Mouse (Mus musculus) urinary bladder, postnatal 14 days (tissue): Measurements from ENCODE around the gene Gm10260.

Experiments
- DNase-seq: peaks from one replicate; pipeline ENCODE4 v3.0.0; 2021; ENCODE audit warnings: low spot score

Gm10260 gene

DNA sequence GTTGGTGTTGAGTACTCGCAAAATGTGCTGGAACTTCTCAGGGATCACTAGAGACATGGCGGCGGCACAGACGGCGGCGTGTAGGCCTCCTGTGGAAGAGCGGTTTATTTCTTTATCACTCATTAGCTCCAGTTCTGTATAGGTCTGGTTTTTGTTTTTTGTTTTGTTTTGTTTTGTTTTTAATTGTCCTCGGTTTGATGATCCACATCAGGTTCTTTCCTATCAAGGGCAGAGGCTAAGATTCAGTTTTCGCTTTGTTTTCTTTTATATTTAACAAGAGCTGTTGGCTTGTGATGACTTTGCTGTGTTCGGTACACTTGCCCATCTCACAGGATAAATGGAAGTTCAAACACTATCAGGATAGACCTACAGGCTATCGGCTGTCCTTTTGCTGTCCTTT is at the start of gene Gm10260:
Gene Gm10260 (minus strand): TSS at position 101 of the 400 bp plus-strand sequence.
- DNase-seq = no peak

GRCm38 (mm10) chr13:97809828-97810227 is 49.4 kb upstream of the Gm10260 start:
- no peak for DNase-seq

- no peak for DNase-seq
Measured at GRCm38 (mm10) chr13:97805907-97806306, 45.5 kb upstream of the Gm10260 start.

DNA sequence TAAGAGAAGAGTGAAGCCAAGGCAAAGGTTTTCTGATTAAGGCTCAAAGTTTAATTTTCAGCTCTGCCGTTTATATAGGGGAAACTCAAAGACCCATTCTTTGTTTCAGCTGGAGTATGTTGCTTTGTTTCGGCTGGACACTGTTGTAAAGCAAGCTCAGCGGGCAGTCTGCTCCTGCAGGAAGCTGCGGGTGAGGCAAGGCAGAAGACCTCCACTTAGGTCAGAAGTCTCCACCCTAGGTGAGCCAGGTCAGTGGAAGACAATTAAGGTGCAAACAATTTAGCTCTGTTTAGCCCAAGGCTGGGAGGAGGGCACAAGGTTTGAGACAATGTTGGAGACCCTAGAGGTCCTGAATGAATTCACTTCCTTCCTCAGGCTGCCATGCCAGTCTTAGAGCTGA is 42.0 kb upstream of the Gm10260 start:
- DNase-seq = no peak

- DNase-seq = no peak
Measured at GRCm38 (mm10) chr13:97797462-97797861, 37.0 kb upstream of the Gm10260 start.

GRCm38 (mm10) chr13:97794780-97795179 is 34.3 kb upstream of the Gm10260 start:
- DNase-seq = no peak

GRCm38 (mm10) chr13:97793932-97794331 is 33.5 kb upstream of the Gm10260 start:
- no peak for DNase-seq

DNA sequence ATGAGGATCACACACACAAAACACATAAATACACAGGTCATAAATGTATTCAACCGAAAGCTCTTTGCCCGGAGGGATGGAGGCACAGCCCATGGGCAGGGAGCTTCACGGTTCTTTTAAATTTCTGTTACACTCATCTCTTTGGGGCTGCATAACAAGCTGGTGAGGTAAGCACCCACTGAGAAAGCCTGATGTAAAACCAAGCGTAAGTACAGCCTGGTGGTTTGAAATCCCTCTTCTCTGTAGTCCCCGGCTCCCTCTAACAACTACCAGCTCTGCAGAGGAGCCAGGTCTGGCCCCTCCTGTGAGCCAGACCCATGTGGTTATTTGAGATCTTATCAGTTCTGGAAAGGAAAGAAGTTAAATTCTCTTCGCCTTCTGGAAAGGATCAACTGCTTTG is 31.2 kb upstream of the Gm10260 start:
- DNase-seq = no peak

- no peak for DNase-seq
Measured at GRCm38 (mm10) chr13:97789782-97790450, 29.5 kb upstream of the Gm10260 start.

- no peak for DNase-seq
Measured at GRCm38 (mm10) chr13:97785167-97785835, 24.9 kb upstream of the Gm10260 start.

DNA sequence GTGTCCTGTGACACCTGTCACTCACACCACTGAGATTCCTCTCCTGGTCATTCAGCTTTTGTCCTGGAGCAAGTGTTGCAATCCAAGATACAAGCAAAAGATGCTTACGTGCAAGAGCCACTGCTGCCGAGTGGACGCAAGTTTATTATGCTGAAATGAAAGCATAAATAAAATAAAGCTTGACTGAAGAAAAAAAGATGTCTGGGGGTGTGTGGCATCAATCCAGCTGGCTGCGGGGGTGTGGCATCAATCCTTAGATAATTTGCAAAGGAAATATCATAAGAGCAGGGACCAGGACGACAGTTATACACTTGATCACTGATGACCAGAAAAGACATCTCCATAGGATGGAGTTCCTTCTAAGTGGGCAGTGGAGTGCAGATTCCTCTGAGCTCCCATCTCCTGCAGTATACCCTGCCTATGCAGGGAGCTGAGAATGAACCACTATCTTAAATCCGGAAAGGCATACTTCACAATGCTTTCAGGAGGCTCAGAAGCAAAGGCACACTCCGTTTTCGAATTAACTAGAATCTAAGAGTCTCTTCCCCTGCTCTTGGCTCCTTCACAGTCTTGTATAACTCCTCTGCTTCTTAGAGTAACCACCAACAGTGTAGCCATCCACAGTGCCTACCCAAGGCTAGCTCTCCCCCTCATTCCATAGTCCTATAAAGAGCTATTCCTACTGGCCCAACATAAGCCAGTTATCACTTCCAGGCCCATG is 23.2 kb upstream of the Gm10260 start:
- no peak for DNase-seq

GRCm38 (mm10) chr13:97782063-97782462 is 21.6 kb upstream of the Gm10260 start:
- no peak for DNase-seq

GRCm38 (mm10) chr13:97781637-97782036 is 21.2 kb upstream of the Gm10260 start:
- no peak for DNase-seq

DNA sequence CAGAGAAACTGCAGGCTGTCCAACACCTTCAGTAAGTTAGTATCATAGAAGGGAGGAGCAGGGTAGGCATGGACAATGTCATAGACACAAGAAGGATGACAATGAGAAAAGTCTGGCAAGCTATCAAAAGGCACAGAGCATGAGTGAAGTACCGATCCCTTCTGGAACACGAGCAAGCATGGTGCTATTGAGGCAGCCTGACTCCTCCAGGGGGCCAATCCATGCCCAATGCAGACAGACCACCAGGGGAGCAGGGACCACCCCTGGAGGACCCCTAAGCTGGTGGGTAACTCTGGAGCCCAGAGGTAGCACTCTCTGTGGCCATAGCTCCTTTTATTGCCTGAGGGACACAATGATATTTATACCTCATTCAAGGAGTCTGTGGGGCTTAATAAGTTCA is 20.1 kb upstream of the Gm10260 start:
- no peak for DNase-seq

GRCm38 (mm10) chr13:97779657-97780445 is 19.4 kb upstream of the Gm10260 start:
- no peak for DNase-seq

GRCm38 (mm10) chr13:97778698-97779194 is 18.3 kb upstream of the Gm10260 start:
- DNase-seq = no peak

- DNase-seq = no peak
Measured at GRCm38 (mm10) chr13:97777667-97778066, 17.2 kb upstream of the Gm10260 start.

DNA sequence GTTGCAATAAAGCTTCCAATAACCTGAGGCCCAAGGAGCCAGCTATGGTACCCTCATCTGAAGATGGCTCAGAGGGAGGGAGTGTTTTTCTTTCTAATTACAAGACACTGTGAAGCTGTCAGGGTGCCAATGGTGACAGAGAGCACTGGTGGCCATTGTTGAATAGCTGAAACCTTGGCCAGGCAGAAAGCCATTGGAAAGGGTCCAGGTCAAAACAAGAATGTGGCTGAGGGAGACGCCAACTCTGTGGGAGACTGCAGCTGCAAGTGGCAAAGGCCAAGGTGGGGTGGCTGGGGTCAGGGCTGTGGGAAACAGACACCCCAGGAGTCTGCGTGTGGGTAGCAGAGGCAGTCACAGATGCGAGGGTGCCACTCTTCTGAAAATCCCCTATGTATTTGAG is 16.3 kb upstream of the Gm10260 start:
- no peak for DNase-seq

DNA sequence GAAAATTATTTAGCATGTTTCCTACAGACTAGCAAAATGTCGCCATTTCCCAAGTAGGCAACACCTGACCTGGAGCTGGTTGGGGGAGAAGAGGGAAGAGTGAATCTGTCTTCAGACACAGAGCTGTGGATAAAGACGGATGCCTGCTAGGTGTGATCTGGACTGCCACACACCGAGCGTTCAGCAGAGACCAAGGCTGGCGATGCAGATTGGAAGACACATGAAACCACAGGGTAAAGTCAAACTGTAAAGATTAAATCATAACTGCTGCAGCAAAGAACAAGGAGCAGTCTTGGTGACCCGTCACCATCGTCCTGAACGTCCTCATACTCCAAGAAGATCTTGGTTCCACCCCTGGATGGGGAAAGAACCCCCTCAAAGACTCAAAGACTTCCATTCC is 15.5 kb upstream of the Gm10260 start:
- DNase-seq = no peak

DNA sequence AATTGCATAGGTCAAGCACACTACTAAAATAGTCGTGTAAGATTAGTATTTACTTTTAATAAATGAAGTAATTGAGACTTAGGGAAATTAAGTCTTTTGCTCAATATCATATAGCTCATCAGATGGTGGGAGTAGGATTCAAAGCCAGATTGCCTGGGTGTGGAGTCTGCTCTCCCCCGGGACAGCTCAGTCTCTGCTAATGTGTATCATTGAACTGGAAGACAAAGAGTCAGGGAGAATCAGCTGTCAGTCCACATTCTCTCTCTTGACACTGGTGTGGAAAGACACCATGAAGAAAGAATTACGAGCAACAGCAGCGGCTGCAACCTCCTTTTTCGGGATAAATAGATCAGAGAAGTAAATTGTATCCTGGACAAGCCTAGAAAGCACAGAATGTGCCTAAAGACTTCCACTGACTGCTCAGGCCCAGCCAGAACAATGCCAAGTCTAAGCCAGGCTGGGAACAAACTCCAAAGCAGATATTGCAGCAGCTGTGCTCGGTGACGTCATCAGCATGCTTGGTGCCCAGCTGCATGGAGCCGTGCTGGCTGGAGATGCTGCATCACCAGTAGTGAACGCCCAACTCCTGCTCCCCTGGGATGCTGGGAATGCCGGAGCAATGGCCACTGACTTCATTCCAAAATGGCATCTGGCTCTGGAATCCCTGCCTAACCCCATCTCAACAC is 14.5 kb upstream of the Gm10260 start:
- peak; percentile 9 for DNase-seq

DNA sequence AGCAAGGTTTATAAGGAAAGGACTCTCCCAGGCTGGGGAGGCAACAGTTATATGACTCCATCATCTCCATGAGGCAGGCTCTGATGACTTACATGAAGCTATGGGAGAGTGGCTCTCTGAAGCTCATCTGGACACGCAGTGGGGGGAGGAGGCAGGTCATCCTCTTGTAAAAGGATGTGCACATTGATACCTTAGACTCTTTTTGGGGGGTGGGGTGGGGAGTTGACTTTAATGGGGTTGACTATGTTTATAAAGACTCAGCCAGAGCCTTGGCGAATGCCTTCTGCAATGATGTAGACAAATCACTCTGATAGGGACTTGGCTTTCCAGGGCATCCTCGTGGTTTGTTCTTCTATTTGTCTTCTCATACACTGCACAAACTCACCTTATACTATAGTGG is 8.8 kb upstream of the Gm10260 start:
- DNase-seq = no peak

DNA sequence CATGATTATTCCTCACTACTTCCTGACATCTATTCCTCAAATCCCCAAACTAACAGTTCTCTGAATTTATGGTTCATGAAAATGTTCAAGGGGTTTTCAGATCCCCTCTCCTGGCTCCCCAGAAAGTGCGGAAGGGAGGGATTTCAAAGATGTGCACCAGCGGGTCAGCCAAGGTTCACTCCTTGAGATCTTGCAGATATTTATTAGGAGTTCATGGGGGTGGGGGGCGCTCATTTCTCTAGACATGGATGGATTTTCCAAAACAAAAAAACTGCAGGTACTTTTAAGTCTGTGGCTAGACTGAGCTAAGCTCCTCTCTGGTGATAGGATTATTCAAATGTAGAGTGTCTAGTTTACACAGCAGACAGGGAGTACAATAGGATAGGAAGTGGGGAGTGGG is 8.4 kb upstream of the Gm10260 start:
- DNase-seq = no peak
